Mouse (Mus musculus): ENCODE measurements around the gene Clca4b. TPM values are rescaled to one million over a fixed set of nuclear protein-coding genes. Genes with fewer than 3 reads are reported as not detected.

Gene Clca4b
- not detected in 2 replicates for polyA plus RNA-seq (2014; fragmentation: Nextera tagmentation; extraction: Ambion mirVana)

- Histone ChIP-seq H3K36me3 (replicated peaks; ENCODE audit: control insufficient read depth, insufficient read depth, low read depth, low read length) (no peaks in the 10 kb centered on the region), H3K9ac (replicated peaks; ENCODE audit: low read length) (no peak within 1 kb of the TSS), H3K27ac (replicated peaks; ENCODE audit: low read depth, low read length) (no peak within 1 kb of the TSS), H3K4me3 (ENCODE audit: low read depth, low read length) (no peak within 1 kb of the TSS), H3K4me1 (ENCODE audit: control insufficient read depth, insufficient read depth, low read length) (no peaks in the 10 kb centered on the region), H3K4me2 (ENCODE audit: low read depth, low read length) (no peak within 1 kb of the TSS), H3K9me3 (replicated peaks; ENCODE audit: control insufficient read depth, low read length) (no peaks in the 10 kb centered on the region), H3K27me3 (ENCODE audit: control insufficient read depth, insufficient read depth, low read length) (no peaks in the 10 kb centered on the region)
- ATAC-seq (replicated peaks; ENCODE audit: insufficient number of reproducible peaks, low FRiP score, low TSS enrichment, low read depth): no peak
- DNase-seq (ENCODE audit: low spot score): no peak
Measured at GRCm38 (mm10) chr3:144932335-144932734, at the start of gene Clca4b. TSS of gene Clca4b (minus strand) at chr3:144932529.

- H3K27ac ChIP-seq (replicated peaks; ENCODE audit: low read depth, low read length): no peak overlapping the region
- WGBS: 90% methylated on average over 6 of the region's 6 CpGs
- H3K27me3 ChIP-seq (ENCODE audit: control insufficient read depth, insufficient read depth, low read length): no peaks in the 10 kb centered on the region
- no peaks in the 10 kb centered on the region for H3K9me3 ChIP-seq (replicated peaks; ENCODE audit: control insufficient read depth, low read length)
- no peaks in the 10 kb centered on the region for H3K36me3 ChIP-seq (replicated peaks; ENCODE audit: control insufficient read depth, insufficient read depth, low read depth, low read length)
- no peak for DNase-seq (ENCODE audit: low spot score)
- no peak overlapping the region for H3K9ac ChIP-seq (replicated peaks; ENCODE audit: low read length)
- H3K4me2 ChIP-seq (ENCODE audit: low read depth, low read length): no peak overlapping the region
- H3K4me1 ChIP-seq (ENCODE audit: control insufficient read depth, insufficient read depth, low read length): no peaks in the 10 kb centered on the region
- no peak overlapping the region for H3K4me3 ChIP-seq (ENCODE audit: low read depth, low read length)
- ATAC-seq (replicated peaks; ENCODE audit: insufficient number of reproducible peaks, low FRiP score, low TSS enrichment, low read depth): no peak
Measured at GRCm38 (mm10) chr3:144980551-144980950, 48.2 kb upstream of the Clca4b start.

- Histone ChIP-seq H3K27ac (replicated peaks; ENCODE audit: low read depth, low read length) (no peak overlapping the region), H3K9me3 (replicated peaks; ENCODE audit: control insufficient read depth, low read length) (no peaks in the 10 kb centered on the region), H3K36me3 (replicated peaks; ENCODE audit: control insufficient read depth, insufficient read depth, low read depth, low read length) (no peaks in the 10 kb centered on the region), H3K4me3 (ENCODE audit: low read depth, low read length) (no peak overlapping the region), H3K9ac (replicated peaks; ENCODE audit: low read length) (no peak overlapping the region), H3K4me2 (ENCODE audit: low read depth, low read length) (no peak overlapping the region), H3K27me3 (ENCODE audit: control insufficient read depth, insufficient read depth, low read length) (no peaks in the 10 kb centered on the region), H3K4me1 (ENCODE audit: control insufficient read depth, insufficient read depth, low read length) (no peaks in the 10 kb centered on the region)
- ATAC-seq (replicated peaks; ENCODE audit: insufficient number of reproducible peaks, low FRiP score, low TSS enrichment, low read depth) (no peak), DNase-seq (ENCODE audit: low spot score) (no peak)
- 34% methylated on average over 4 of the region's 4 CpGs for WGBS
Measured at GRCm38 (mm10) chr3:144977631-144978030, 45.3 kb upstream of the Clca4b start.

- ATAC-seq (replicated peaks; ENCODE audit: insufficient number of reproducible peaks, low FRiP score, low TSS enrichment, low read depth): no peak
Measured at GRCm38 (mm10) chr3:144976091-144976490, 43.8 kb upstream of the Clca4b start.

GRCm38 (mm10) chr3:144974945-144975344 lies 42.6 kb upstream of the Clca4b start, which contains the start of gene Clca4a:
TSS of gene Clca4a (minus strand) at chr3:144975045.
- ATAC-seq (replicated peaks; ENCODE audit: insufficient number of reproducible peaks, low FRiP score, low TSS enrichment, low read depth) (no peak), DNase-seq (ENCODE audit: low spot score) (no peak)
- H3K9ac ChIP-seq (replicated peaks; ENCODE audit: low read length): no peak within 1 kb of the TSS
- no peak within 1 kb of the TSS for H3K4me2 ChIP-seq (ENCODE audit: low read depth, low read length)
- H3K9me3 ChIP-seq (replicated peaks; ENCODE audit: control insufficient read depth, low read length): no peaks in the 10 kb centered on the region
- no peak within 1 kb of the TSS for H3K4me3 ChIP-seq (ENCODE audit: low read depth, low read length)
- no peak within 1 kb of the TSS for H3K27ac ChIP-seq (replicated peaks; ENCODE audit: low read depth, low read length)
- no peaks in the 10 kb centered on the region for H3K4me1 ChIP-seq (ENCODE audit: control insufficient read depth, insufficient read depth, low read length)
- H3K36me3 ChIP-seq (replicated peaks; ENCODE audit: control insufficient read depth, insufficient read depth, low read depth, low read length): no peaks in the 10 kb centered on the region
- no peaks in the 10 kb centered on the region for H3K27me3 ChIP-seq (ENCODE audit: control insufficient read depth, insufficient read depth, low read length)

More at GRCm38 (mm10) chr3:144976091-144976490, 43.8 kb upstream of the Clca4b start:
- Histone ChIP-seq H3K27ac (replicated peaks; ENCODE audit: low read depth, low read length) (no peak overlapping the region), H3K36me3 (replicated peaks; ENCODE audit: control insufficient read depth, insufficient read depth, low read depth, low read length) (no peaks in the 10 kb centered on the region), H3K27me3 (ENCODE audit: control insufficient read depth, insufficient read depth, low read length) (no peaks in the 10 kb centered on the region), H3K9me3 (replicated peaks; ENCODE audit: control insufficient read depth, low read length) (no peaks in the 10 kb centered on the region), H3K4me2 (ENCODE audit: low read depth, low read length) (no peak overlapping the region), H3K9ac (replicated peaks; ENCODE audit: low read length) (no peak overlapping the region), H3K4me1 (ENCODE audit: control insufficient read depth, insufficient read depth, low read length) (no peaks in the 10 kb centered on the region), H3K4me3 (ENCODE audit: low read depth, low read length) (no peak overlapping the region)
- no peak for DNase-seq (ENCODE audit: low spot score)
- WGBS: 65% methylated on average over 1 of the region's 1 CpGs

GRCm38 (mm10) chr3:144971553-144972270 lies 39.4 kb upstream of the Clca4b start:
- no peaks in the 10 kb centered on the region for H3K9me3 ChIP-seq (replicated peaks; ENCODE audit: control insufficient read depth, low read length)
- ATAC-seq (replicated peaks; ENCODE audit: insufficient number of reproducible peaks, low FRiP score, low TSS enrichment, low read depth) (no peak), DNase-seq (ENCODE audit: low spot score) (no peak)
- no peak overlapping the region for H3K27ac ChIP-seq (replicated peaks; ENCODE audit: low read depth, low read length)
- no peaks in the 10 kb centered on the region for H3K4me1 ChIP-seq (ENCODE audit: control insufficient read depth, insufficient read depth, low read length)
- H3K9ac ChIP-seq (replicated peaks; ENCODE audit: low read length): no peak overlapping the region
- H3K36me3 ChIP-seq (replicated peaks; ENCODE audit: control insufficient read depth, insufficient read depth, low read depth, low read length): no peaks in the 10 kb centered on the region
- no peak overlapping the region for H3K4me3 ChIP-seq (ENCODE audit: low read depth, low read length)
- WGBS: 71% methylated on average over 9 of the region's 9 CpGs
- H3K4me2 ChIP-seq (ENCODE audit: low read depth, low read length): no peak overlapping the region
- no peaks in the 10 kb centered on the region for H3K27me3 ChIP-seq (ENCODE audit: control insufficient read depth, insufficient read depth, low read length)

- no peaks in the 10 kb centered on the region for H3K27me3 ChIP-seq (ENCODE audit: control insufficient read depth, insufficient read depth, low read length)
- no peak overlapping the region for H3K4me3 ChIP-seq (ENCODE audit: low read depth, low read length)
- H3K9me3 ChIP-seq (replicated peaks; ENCODE audit: control insufficient read depth, low read length): no peaks in the 10 kb centered on the region
- 85% methylated on average over 1 of the region's 1 CpGs for WGBS
- no peak overlapping the region for H3K27ac ChIP-seq (replicated peaks; ENCODE audit: low read depth, low read length)
- DNase-seq (ENCODE audit: low spot score) (no peak), ATAC-seq (replicated peaks; ENCODE audit: insufficient number of reproducible peaks, low FRiP score, low TSS enrichment, low read depth) (no peak)
- H3K36me3 ChIP-seq (replicated peaks; ENCODE audit: control insufficient read depth, insufficient read depth, low read depth, low read length): no peaks in the 10 kb centered on the region
- no peak overlapping the region for H3K4me2 ChIP-seq (ENCODE audit: low read depth, low read length)
- H3K4me1 ChIP-seq (ENCODE audit: control insufficient read depth, insufficient read depth, low read length): no peaks in the 10 kb centered on the region
- H3K9ac ChIP-seq (replicated peaks; ENCODE audit: low read length): no peak overlapping the region
Measured at GRCm38 (mm10) chr3:144969755-144970154, 37.4 kb upstream of the Clca4b start.

- no peaks in the 10 kb centered on the region for H3K27me3 ChIP-seq (ENCODE audit: control insufficient read depth, insufficient read depth, low read length)
- no peak overlapping the region for H3K4me3 ChIP-seq (ENCODE audit: low read depth, low read length)
- ATAC-seq (replicated peaks; ENCODE audit: insufficient number of reproducible peaks, low FRiP score, low TSS enrichment, low read depth) (no peak), DNase-seq (ENCODE audit: low spot score) (no peak)
- H3K9ac ChIP-seq (replicated peaks; ENCODE audit: low read length): no peak overlapping the region
- WGBS: 68% methylated on average over 4 of the region's 4 CpGs
- H3K36me3 ChIP-seq (replicated peaks; ENCODE audit: control insufficient read depth, insufficient read depth, low read depth, low read length): no peaks in the 10 kb centered on the region
- H3K4me2 ChIP-seq (ENCODE audit: low read depth, low read length): no peak overlapping the region
- H3K4me1 ChIP-seq (ENCODE audit: control insufficient read depth, insufficient read depth, low read length): no peaks in the 10 kb centered on the region
- no peak overlapping the region for H3K27ac ChIP-seq (replicated peaks; ENCODE audit: low read depth, low read length)
- no peaks in the 10 kb centered on the region for H3K9me3 ChIP-seq (replicated peaks; ENCODE audit: control insufficient read depth, low read length)
Measured at GRCm38 (mm10) chr3:144966074-144966473, 33.7 kb upstream of the Clca4b start.

All from embryonic facial prominence, embryonic 11.5 days (tissue).